Mouse (Mus musculus): ENCODE results near the gene Smc1b. TPM values are rescaled to one million over a fixed set of nuclear protein-coding genes. Genes with fewer than 3 reads are reported as not detected.
"Not testable (repeated sequence)": the region's sequence is repeated elsewhere in the genome, so short reads cannot be mapped to it uniquely, and the experiment has no call there.

Gene Smc1b
- polyA plus RNA-seq, 1 experiment from 2014 or later = 0.34 TPM

GRCm38 (mm10) chr15:85043116-85043515, 88.6 kb downstream of the Smc1b start:
- Histone ChIP-seq H3K9me3 (no peaks in the 10 kb centered on the region), H3K4me1 (replicated peaks) (peaks cover 44% of the 10 kb centered on the region), H3K36me3 (peaks cover 35% of the 10 kb centered on the region), H3K4me3 (replicated peaks) (0 out of 2 replicates have a peak overlapping the region, but pooled peaks have one; percentile 11), H3K27me3 (no peaks in the 10 kb centered on the region), H3K9ac (replicated peaks) (peak overlapping the region; percentile 27; the same call in 1 of the 2 replicates), H3K4me2 (peak overlapping the region; percentile 41), H3K27ac (peak overlapping the region; percentile 91)
- ATAC-seq (ENCODE audit: insufficient number of reproducible peaks, insufficient read depth, low FRiP score, low TSS enrichment, low read depth) = no peak
- WGBS = 37% methylated on average over 5 of the region's 5 CpGs

- H3K4me2 ChIP-seq = peak overlapping the region; percentile 41
- peak; percentile 67 for ATAC-seq (ENCODE audit: insufficient number of reproducible peaks, insufficient read depth, low FRiP score, low TSS enrichment, low read depth)
- no peak overlapping the region for H3K9ac ChIP-seq (replicated peaks)
- peaks cover 51% of the 10 kb centered on the region for H3K4me1 ChIP-seq (replicated peaks)
- no peaks in the 10 kb centered on the region for H3K9me3 ChIP-seq
- WGBS = 11% methylated on average over 4 of the region's 4 CpGs
- no peak overlapping the region for H3K4me3 ChIP-seq (replicated peaks)
- no peaks in the 10 kb centered on the region for H3K27me3 ChIP-seq
- H3K27ac ChIP-seq = peak overlapping the region; percentile 91
- H3K36me3 ChIP-seq = peaks cover 29% of the 10 kb centered on the region
These were observed 89.3 kb downstream of the Smc1b start for GRCm38 (mm10) chr15:85042361-85042954.

DNA sequence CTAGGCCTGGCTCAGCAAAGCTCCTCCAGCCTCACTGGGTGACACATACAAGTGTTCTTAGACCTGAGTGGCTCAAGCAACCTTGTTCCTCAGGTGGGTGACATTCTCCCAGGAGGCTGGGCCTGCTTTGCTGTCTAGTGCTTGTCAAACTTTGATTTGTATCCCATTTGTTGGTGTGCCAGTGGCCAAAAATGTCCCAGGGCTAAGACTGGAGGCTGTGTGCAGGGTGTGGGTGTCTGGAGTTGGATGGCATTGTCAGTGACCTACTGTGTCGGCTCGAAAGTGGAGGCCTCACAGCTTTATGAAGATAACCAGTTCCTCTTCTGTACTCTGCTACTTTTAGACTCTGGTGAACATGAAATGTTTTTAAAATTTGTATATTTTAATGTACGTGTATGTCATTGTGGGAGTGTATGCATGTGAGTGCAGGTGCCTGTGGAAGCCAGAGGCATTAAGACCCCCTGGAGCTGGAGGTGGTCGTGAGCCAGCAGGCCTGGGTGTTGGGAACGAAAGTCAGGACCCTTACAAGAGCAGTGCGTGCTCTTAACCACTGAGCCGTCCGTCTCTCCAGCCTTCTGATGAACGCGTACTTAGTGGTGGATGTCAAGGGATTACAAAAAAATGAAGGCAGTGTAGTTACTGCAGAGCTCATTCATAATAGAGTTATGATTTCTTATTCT, 90.1 kb downstream of the Smc1b start:
- Histone ChIP-seq H3K9me3 (no peaks in the 10 kb centered on the region), H3K27ac (peak overlapping the region; percentile 91), H3K36me3 (peaks cover 21% of the 10 kb centered on the region), H3K27me3 (no peaks in the 10 kb centered on the region), H3K9ac (replicated peaks) (no peak overlapping the region), H3K4me1 (replicated peaks) (peaks cover 52% of the 10 kb centered on the region), H3K4me2 (no peak overlapping the region), H3K4me3 (replicated peaks) (no peak overlapping the region)
- ATAC-seq (ENCODE audit: insufficient number of reproducible peaks, insufficient read depth, low FRiP score, low TSS enrichment, low read depth) = no peak
- 82% methylated on average over 10 of the region's 10 CpGs for WGBS

DNA sequence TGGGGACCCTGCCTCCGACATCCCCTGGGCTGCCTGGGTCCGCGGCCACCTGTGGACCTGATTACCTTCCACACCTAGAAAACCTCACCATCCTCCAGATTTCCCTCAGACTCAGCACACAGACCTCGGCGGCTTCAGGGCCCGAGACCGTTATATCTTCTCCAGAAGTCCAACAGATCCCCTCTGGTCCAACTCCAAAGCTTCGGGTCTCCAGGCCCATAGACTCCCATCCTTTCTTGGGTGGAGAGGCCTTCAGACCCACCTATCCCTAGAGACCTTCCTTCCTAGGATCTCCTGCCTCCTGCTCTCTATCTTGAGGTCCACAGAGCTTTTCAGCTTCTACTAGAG, 94.4 kb downstream of the Smc1b start:
- H3K9ac ChIP-seq (replicated peaks) = peak overlapping the region; percentile 80
- H3K36me3 ChIP-seq = peaks cover 3% of the 10 kb centered on the region; the same call in 1 of the 2 replicates
- H3K4me1 ChIP-seq (replicated peaks) = peaks cover 34% of the 10 kb centered on the region
- H3K4me3 ChIP-seq (replicated peaks) = peak overlapping the region; percentile 79
- peak overlapping the region; percentile 69 for H3K4me2 ChIP-seq
- H3K27me3 ChIP-seq = peaks cover 8% of the 10 kb centered on the region; the same call in 1 of the 2 replicates
- no peaks in the 10 kb centered on the region for H3K9me3 ChIP-seq
- 5% methylated on average over 8 of the region's 8 CpGs for WGBS
- ATAC-seq (ENCODE audit: insufficient number of reproducible peaks, insufficient read depth, low FRiP score, low TSS enrichment, low read depth) = no peak
- H3K27ac ChIP-seq = no peak overlapping the region; the same call in 1 of the 2 replicates

- Histone ChIP-seq H3K27me3 (peaks cover 8% of the 10 kb centered on the region; the same call in 1 of the 2 replicates), H3K27ac (peak overlapping the region; percentile 46), H3K9me3 (no peaks in the 10 kb centered on the region), H3K9ac (replicated peaks) (peak overlapping the region; percentile 80), H3K4me1 (replicated peaks) (peaks cover 29% of the 10 kb centered on the region), H3K4me2 (peak overlapping the region; percentile 69), H3K4me3 (replicated peaks) (peak overlapping the region; percentile 79), H3K36me3 (peaks cover 3% of the 10 kb centered on the region; the same call in 1 of the 2 replicates)
- under 1% methylated on average over 74 of the region's 75 CpGs for WGBS
- peak; percentile 92 for ATAC-seq (ENCODE audit: insufficient number of reproducible peaks, insufficient read depth, low FRiP score, low TSS enrichment, low read depth)
These were observed 95.0 kb downstream of the Smc1b start for GRCm38 (mm10) chr15:85036566-85037342.

DNA sequence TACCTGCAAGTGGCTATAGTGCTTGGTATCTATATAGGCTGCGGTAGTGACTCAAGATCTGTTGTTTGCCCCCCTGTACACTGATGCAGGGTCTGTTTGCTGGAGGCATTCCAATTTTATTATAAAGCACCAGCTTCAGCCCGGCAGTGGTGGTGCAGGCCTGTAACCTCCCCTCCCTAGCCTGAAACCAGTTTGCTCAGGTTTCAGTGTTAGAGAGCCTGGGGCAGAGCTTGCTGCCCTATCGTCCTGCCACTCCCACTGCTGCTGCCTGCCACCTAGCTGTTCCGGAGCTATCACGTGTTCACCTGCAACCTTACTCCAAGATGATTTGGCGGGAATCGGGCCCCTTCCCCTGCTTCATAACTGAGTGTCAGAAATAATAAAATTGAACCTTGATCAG, 97.8 kb downstream of the Smc1b start:
- not testable (repeated sequence) for H3K9ac ChIP-seq (replicated peaks); H3K9me3 ChIP-seq; H3K27me3 ChIP-seq; H3K4me3 ChIP-seq (replicated peaks); H3K4me2 ChIP-seq; ATAC-seq (ENCODE audit: insufficient number of reproducible peaks, insufficient read depth, low FRiP score, low TSS enrichment, low read depth); H3K27ac ChIP-seq; H3K36me3 ChIP-seq
- 34% methylated on average over 7 of the region's 7 CpGs for WGBS
- peaks cover 20% of the 10 kb centered on the region for H3K4me1 ChIP-seq (replicated peaks)

GRCm38 (mm10) chr15:85031866-85032265, 99.9 kb downstream of the Smc1b start:
- Histone ChIP-seq H3K9me3 (no peaks in the 10 kb centered on the region), H3K4me3 (replicated peaks) (no peak overlapping the region), H3K4me1 (replicated peaks) (peaks cover 4% of the 10 kb centered on the region; the same call in 1 of the 2 replicates), H3K9ac (replicated peaks) (no peak overlapping the region), H3K4me2 (no peak overlapping the region), H3K36me3 (no peaks in the 10 kb centered on the region), H3K27ac (no peak overlapping the region), H3K27me3 (peaks cover 8% of the 10 kb centered on the region; the same call in 1 of the 2 replicates)
- ATAC-seq (ENCODE audit: insufficient number of reproducible peaks, insufficient read depth, low FRiP score, low TSS enrichment, low read depth) = no peak
- WGBS = 79% methylated on average over 3 of the region's 3 CpGs

DNA sequence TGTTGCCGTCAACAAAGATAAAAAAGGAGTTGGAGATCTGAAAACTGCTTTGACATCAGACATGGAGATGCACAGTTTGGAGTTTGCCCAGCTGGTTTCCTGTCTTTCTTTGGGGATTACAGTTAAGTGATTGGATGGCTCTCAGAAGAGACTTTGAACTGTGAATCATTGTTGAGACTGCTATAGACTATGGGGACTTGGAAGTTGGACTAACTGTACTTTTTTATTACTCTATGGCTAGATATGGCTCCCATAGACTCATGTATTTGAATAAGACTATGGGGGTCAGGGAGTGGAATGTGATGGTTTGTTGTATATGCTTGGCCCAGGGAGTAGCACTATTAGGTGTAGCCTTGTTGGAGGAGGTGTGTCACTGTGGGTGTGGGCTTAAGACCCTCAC, 101.1 kb downstream of the Smc1b start:
- H3K9ac ChIP-seq (replicated peaks); H3K27me3 ChIP-seq; H3K9me3 ChIP-seq; H3K4me3 ChIP-seq (replicated peaks); H3K4me2 ChIP-seq; H3K36me3 ChIP-seq; ATAC-seq (ENCODE audit: insufficient number of reproducible peaks, insufficient read depth, low FRiP score, low TSS enrichment, low read depth); H3K4me1 ChIP-seq (replicated peaks); H3K27ac ChIP-seq: not testable (repeated sequence)
- 82% methylated on average over 1 of the region's 1 CpGs for WGBS

DNA sequence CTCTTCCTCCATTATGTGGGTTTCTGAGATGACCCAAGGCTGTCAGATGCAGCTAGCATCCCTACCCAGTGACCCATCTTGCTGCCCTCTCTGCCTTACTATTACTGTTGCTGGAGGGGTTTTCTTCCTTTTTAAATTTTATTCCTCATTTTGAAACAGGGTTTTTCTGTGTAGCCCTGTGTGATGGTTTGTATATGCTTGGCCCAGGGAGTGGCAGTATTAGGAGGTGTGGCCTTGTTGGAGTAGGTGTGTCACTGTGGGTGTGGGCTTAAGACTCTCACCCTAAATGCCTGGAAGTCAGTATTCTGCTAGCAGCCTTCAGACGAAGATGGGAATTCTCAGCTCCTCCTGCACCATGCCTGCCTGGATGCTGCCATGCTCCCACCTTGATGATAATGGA, 103.1 kb downstream of the Smc1b start, which contains the start of gene Fam118a:
TSS of gene Fam118a (plus strand) at position 301 of the 400 bp plus-strand sequence.
- not testable (repeated sequence) for H3K9ac ChIP-seq (replicated peaks); H3K4me3 ChIP-seq (replicated peaks); H3K9me3 ChIP-seq; H3K27me3 ChIP-seq; H3K36me3 ChIP-seq; ATAC-seq (ENCODE audit: insufficient number of reproducible peaks, insufficient read depth, low FRiP score, low TSS enrichment, low read depth); H3K27ac ChIP-seq; H3K4me2 ChIP-seq; H3K4me1 ChIP-seq (replicated peaks)
- WGBS = 41% methylated on average over 1 of the region's 1 CpGs

DNA sequence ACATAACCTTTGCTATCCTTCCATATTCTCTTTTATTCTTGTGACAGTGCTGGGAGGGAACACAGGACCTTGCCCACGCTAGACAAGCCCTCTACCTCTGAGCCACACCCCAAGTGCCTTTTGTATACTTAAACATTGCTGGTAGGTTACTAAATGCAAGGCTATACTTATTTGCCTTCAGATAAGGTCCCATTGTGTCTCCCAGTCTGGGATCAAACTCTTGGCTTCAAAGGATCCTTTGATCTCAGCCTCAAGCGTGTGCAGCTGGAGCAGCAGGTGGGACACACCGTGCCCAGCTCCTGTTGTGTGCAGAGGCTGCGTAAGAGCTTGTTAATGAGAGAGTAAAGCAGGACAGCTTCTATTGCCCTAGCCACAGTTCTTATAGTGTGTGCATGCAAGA, 104.0 kb downstream of the Smc1b start:
- 33% methylated on average over 4 of the region's 4 CpGs for WGBS
- no peak for ATAC-seq (ENCODE audit: insufficient number of reproducible peaks, insufficient read depth, low FRiP score, low TSS enrichment, low read depth)
- H3K4me1 ChIP-seq (replicated peaks) = no peaks in the 10 kb centered on the region
- H3K4me3 ChIP-seq (replicated peaks) = no peak overlapping the region
- no peaks in the 10 kb centered on the region for H3K9me3 ChIP-seq
- H3K9ac ChIP-seq (replicated peaks) = no peak overlapping the region
- H3K27me3 ChIP-seq = no peaks in the 10 kb centered on the region
- H3K36me3 ChIP-seq = no peaks in the 10 kb centered on the region
- H3K27ac ChIP-seq = no peak overlapping the region
- H3K4me2 ChIP-seq = no peak overlapping the region

GRCm38 (mm10) chr15:85026197-85026596, 105.6 kb downstream of the Smc1b start:
- Histone ChIP-seq H3K9me3 (no peaks in the 10 kb centered on the region), H3K27me3 (peaks cover 6% of the 10 kb centered on the region)
- ATAC-seq (ENCODE audit: insufficient number of reproducible peaks, insufficient read depth, low FRiP score, low TSS enrichment, low read depth) = no peak

More at GRCm38 (mm10) chr15:85026197-85026596, 105.6 kb downstream of the Smc1b start:
- H3K4me1 ChIP-seq (replicated peaks) = no peaks in the 10 kb centered on the region
- 75% methylated on average over 4 of the region's 4 CpGs for WGBS
- H3K4me2 ChIP-seq = no peak overlapping the region
- H3K4me3 ChIP-seq (replicated peaks) = no peak overlapping the region
- H3K27ac ChIP-seq = no peak overlapping the region
- H3K36me3 ChIP-seq = no peaks in the 10 kb centered on the region
- H3K9ac ChIP-seq (replicated peaks) = no peak overlapping the region
